Mouse (Mus musculus): ENCODE results near the gene Smim5.

DNA sequence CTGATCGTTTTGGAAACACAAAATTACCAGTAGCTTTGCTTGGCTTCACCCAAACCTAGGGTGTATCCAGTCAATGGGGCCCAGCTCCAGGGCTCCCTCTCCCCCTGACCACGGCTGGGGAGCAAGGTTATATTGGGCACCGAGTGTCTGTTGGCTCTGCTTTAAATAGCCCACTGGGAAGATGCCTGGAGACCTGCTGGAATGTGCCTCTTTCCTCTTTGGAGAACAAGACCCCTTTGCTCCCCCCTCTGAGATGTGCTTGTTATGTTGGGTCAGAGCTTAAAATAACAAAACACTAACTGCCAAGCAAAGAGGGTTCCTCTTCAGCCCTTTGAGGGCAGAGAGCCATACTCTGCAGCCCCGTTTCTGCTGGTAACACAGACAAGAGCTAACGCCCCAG lies 2.4 kb downstream of the Smim5 start:
- TF ChIP-seq CTCF (IDR thresholded peaks at IDR 0.05; ENCODE audit: low read depth, low read length): no peak
- TF ChIP-seq POLR2A (IDR thresholded peaks at IDR 0.05; ENCODE audit: insufficient read depth, low read length): no peak
